Mouse (Mus musculus) gastrocnemius, postnatal 25 days (tissue): ENCODE measurements around the gene Txn1. TPM values are rescaled to one million over a fixed set of nuclear protein-coding genes. Genes with fewer than 3 reads are reported as not detected.

Source experiments
- DNase-seq: peaks from one replicate; pipeline ENCODE4 v3.0.0; 2022
- total RNA-seq, 2 experiments: library from RNA; stranded (reverse); gene quantifications; 1 replicate in 1 of 2; 2 replicates in 1 of 2; pipeline ENCODE4 v1.2.3; 2021

Txn1 gene
- total RNA-seq, 2 experiments from 2014 or later: 74.5 to 79.1 TPM

DNA sequence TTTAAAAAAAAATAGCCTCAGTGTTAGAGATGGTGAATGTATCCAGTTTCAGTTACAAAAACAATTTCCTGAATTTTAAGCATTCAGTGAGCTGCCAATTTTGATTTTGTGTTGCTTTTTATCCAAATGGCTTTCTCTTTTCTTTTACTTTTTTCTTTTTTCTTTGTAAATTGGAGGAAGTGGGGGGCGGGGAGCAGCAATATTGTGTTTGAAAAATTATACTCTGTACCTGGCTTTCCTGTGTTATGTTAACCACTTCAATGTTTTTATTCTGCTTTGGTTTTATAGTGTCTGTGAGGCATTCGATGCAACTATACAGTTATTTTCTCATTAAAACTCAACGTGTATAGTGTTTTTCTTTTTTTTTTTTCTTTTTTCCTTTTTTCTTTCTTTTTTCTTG, 59.6 kb downstream of the Txn1 start:
- DNase-seq: no peak

DNA sequence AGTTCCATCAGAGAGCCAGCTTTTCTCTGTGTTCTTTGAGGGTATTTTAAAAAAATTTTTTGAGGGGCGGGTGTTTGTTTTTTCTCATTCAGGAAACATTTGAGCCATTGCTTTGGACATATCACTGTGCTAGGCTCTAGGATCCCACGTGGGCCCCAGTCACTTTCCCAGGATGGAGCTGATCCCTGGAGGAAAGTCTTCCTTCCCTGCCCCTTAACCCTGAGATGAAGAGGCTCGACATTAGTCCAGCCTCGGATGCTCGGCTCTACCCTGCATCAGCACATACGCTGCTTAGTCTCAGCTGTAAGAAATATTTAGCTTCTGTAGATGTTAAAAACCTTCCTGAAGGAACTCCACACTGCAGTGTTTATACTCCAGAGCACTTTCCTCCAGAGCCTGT, 60.3 kb downstream of the Txn1 start:
- no peak for DNase-seq

DNA sequence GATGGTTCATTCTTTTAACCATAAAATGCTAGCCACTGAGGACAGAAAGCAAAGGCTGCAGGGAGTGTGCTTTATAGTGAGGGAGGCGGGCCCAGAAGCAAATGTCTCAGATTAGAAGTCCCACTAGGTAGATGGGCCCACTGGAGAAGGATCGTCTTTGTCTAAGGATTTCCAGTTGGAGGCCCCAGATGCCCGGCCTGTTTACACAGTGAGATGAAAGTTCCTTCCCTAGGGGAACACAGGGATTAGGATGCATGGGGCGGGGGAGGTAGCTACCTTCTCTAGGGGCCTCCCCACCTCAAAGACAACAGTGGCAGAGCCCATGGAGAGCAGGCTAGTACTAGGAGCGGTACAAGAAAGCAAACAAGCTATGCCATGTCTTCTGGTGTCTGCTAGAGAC, 61.1 kb downstream of the Txn1 start:
- DNase-seq: no peak

Other genes with a start within 250 kb of the Txn1 start
- 10 to 100 TPM; 34.3 to 35.9 TPM for gene Akap2, start 238.8 kb downstream of the Txn1 start, total RNA-seq
- gene D630039A03Rik, start 40.1 kb downstream of the Txn1 start, total RNA-seq: not detected
- gene Txndc8, start 52.7 kb upstream of the Txn1 start, total RNA-seq: not detected